Mouse (Mus musculus) cerebellum, adult 2 months (tissue): Measurements from ENCODE around the gene Id2.

ENCODE experiments used
- CTCF ChIP-seq: fragments of 200-500 bp; IDR thresholded peaks from 2 replicates; pipeline ENCODE4 v1.5.1; 2011; ENCODE audit warnings: low read depth, mild to moderate bottlenecking, control low read depth, low read length, moderate library complexity, borderline replicate concordance; ENCODE audit not compliant: insufficient read depth
- POLR2A ChIP-seq: fragments of 200-500 bp; IDR thresholded peaks from 2 replicates; pipeline ENCODE4 v1.6.1; 2011; ENCODE audit warnings: low read length, control low read depth, borderline replicate concordance; ENCODE audit not compliant: insufficient read depth

GRCm38 (mm10) chr12:25098561-25099312 is 1.8 kb upstream of the Id2 start:
- TF ChIP-seq POLR2A = 0 out of 2 replicates have a peak, but pooled peaks have one; percentile 12
- TF ChIP-seq CTCF = no peak
